Mouse (Mus musculus): Measurements from ENCODE around the gene Atp6v0e2. TPM values are rescaled to one million over a fixed set of nuclear protein-coding genes. Genes with fewer than 3 reads are reported as not detected.
"Not testable (repeated sequence)": the region's sequence is repeated elsewhere in the genome, so short reads cannot be mapped to it uniquely, and the experiment has no call there.

Atp6v0e2 gene
- polyA plus RNA-seq, 1 experiment from 2014 or later = 19.8 TPM

DNA sequence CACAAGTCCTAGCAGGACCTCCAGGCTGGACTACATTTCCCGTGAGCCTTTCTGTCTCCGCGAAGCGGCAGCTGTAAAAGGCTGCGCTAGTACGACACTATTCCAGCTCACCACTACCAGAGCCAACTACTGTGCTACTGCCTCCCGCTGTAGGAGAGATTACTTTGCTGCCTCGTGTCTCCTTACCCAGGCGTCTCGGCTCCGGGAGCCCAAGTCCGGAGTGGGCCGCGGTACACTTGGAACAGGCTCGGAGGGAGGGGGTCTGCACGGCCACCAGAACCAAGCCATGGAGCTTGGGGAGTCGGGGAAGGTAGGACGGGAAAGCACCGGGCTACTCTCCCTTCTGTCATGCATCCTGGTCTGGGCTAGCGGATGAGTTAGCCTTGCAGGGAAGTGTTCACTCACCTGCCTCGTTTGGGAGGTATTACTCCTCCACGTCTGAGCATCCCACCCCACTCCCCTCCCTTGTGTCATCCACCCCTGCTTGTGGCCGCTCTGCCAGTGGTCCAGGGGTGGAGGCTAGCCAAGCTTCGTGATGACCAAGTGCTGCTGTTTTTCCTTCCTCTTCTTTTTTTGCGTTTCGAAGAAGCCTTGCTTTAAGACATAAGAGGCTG, 33.1 kb upstream of the Atp6v0e2 start:
- H3K9ac ChIP-seq (ENCODE audit: low read depth, low read length) = peak overlapping the region; percentile 83
- H3K9me3 ChIP-seq (replicated peaks; ENCODE audit: control insufficient read depth, low read length) = no peaks in the 10 kb centered on the region
- peak overlapping the region; percentile 46; the same call in 1 of the 2 replicates for H3K27ac ChIP-seq (ENCODE audit: low read depth, low read length)
- H3K4me2 ChIP-seq = peak overlapping the region; percentile 71
- ATAC-seq (replicated peaks; ENCODE audit: insufficient number of reproducible peaks, low FRiP score, low TSS enrichment) = peak; percentile 89
- peaks cover 2% of the 10 kb centered on the region; the same call in 1 of the 2 replicates for H3K36me3 ChIP-seq (ENCODE audit: control insufficient read depth, insufficient read depth, low read length)
- no peaks in the 10 kb centered on the region for H3K27me3 ChIP-seq (ENCODE audit: control insufficient read depth, insufficient read depth, low read length)
- under 1% methylated on average over 26 of the region's 26 CpGs for WGBS (ENCODE audit: insufficient replicate concordance)
- H3K4me1 ChIP-seq (ENCODE audit: control insufficient read depth, insufficient read depth, low read length) = peaks cover 5% of the 10 kb centered on the region; the same call in 1 of the 2 replicates
- peak overlapping the region; percentile 72 for H3K4me3 ChIP-seq (ENCODE audit: low read depth, low read length)

GRCm38 (mm10) chr6:48508087-48508486, 29.3 kb upstream of the Atp6v0e2 start:
- no peak for ATAC-seq (replicated peaks; ENCODE audit: insufficient number of reproducible peaks, low FRiP score, low TSS enrichment)
- no peak overlapping the region for H3K9ac ChIP-seq (ENCODE audit: low read depth, low read length)
- H3K4me2 ChIP-seq = no peak overlapping the region
- no peak overlapping the region for H3K27ac ChIP-seq (ENCODE audit: low read depth, low read length)
- H3K4me1 ChIP-seq (ENCODE audit: control insufficient read depth, insufficient read depth, low read length) = peaks cover 5% of the 10 kb centered on the region; the same call in 1 of the 2 replicates
- 59% methylated on average over 4 of the region's 4 CpGs for WGBS (ENCODE audit: insufficient replicate concordance)
- peaks cover 6% of the 10 kb centered on the region for H3K36me3 ChIP-seq (ENCODE audit: control insufficient read depth, insufficient read depth, low read length)
- H3K27me3 ChIP-seq (ENCODE audit: control insufficient read depth, insufficient read depth, low read length) = no peaks in the 10 kb centered on the region
- no peak overlapping the region for H3K4me3 ChIP-seq (ENCODE audit: low read depth, low read length)
- no peaks in the 10 kb centered on the region for H3K9me3 ChIP-seq (replicated peaks; ENCODE audit: control insufficient read depth, low read length)

- 72% methylated on average over 4 of the region's 4 CpGs for WGBS (ENCODE audit: insufficient replicate concordance)
- Histone ChIP-seq H3K9ac (ENCODE audit: low read depth, low read length) (no peak overlapping the region), H3K4me1 (ENCODE audit: control insufficient read depth, insufficient read depth, low read length) (no peaks in the 10 kb centered on the region), H3K4me3 (ENCODE audit: low read depth, low read length) (no peak overlapping the region), H3K9me3 (replicated peaks; ENCODE audit: control insufficient read depth, low read length) (no peaks in the 10 kb centered on the region), H3K36me3 (ENCODE audit: control insufficient read depth, insufficient read depth, low read length) (peaks cover 7% of the 10 kb centered on the region), H3K27me3 (ENCODE audit: control insufficient read depth, insufficient read depth, low read length) (no peaks in the 10 kb centered on the region), H3K4me2 (no peak overlapping the region), H3K27ac (ENCODE audit: low read depth, low read length) (no peak overlapping the region)
- ATAC-seq (replicated peaks; ENCODE audit: insufficient number of reproducible peaks, low FRiP score, low TSS enrichment) = no peak
Observed at GRCm38 (mm10) chr6:48510426-48510825, 27.0 kb upstream of the Atp6v0e2 start.

- H3K9ac ChIP-seq (ENCODE audit: low read depth, low read length) = no peak overlapping the region
- H3K27me3 ChIP-seq (ENCODE audit: control insufficient read depth, insufficient read depth, low read length) = no peaks in the 10 kb centered on the region
- no peak overlapping the region for H3K4me2 ChIP-seq
- no peak overlapping the region for H3K27ac ChIP-seq (ENCODE audit: low read depth, low read length)
- H3K36me3 ChIP-seq (ENCODE audit: control insufficient read depth, insufficient read depth, low read length) = peaks cover 20% of the 10 kb centered on the region
- no peaks in the 10 kb centered on the region for H3K4me1 ChIP-seq (ENCODE audit: control insufficient read depth, insufficient read depth, low read length)
- ATAC-seq (replicated peaks; ENCODE audit: insufficient number of reproducible peaks, low FRiP score, low TSS enrichment) = no peak
- WGBS (ENCODE audit: insufficient replicate concordance) = 80% methylated on average over 7 of the region's 7 CpGs
- H3K4me3 ChIP-seq (ENCODE audit: low read depth, low read length) = no peak overlapping the region
- no peaks in the 10 kb centered on the region for H3K9me3 ChIP-seq (replicated peaks; ENCODE audit: control insufficient read depth, low read length)
Observed at GRCm38 (mm10) chr6:48511861-48512260, 25.6 kb upstream of the Atp6v0e2 start.

GRCm38 (mm10) chr6:48524882-48525281, 12.5 kb upstream of the Atp6v0e2 start:
- H3K4me3 ChIP-seq (ENCODE audit: low read depth, low read length); H3K27me3 ChIP-seq (ENCODE audit: control insufficient read depth, insufficient read depth, low read length); H3K4me2 ChIP-seq; H3K9ac ChIP-seq (ENCODE audit: low read depth, low read length); H3K4me1 ChIP-seq (ENCODE audit: control insufficient read depth, insufficient read depth, low read length); ATAC-seq (replicated peaks; ENCODE audit: insufficient number of reproducible peaks, low FRiP score, low TSS enrichment); H3K27ac ChIP-seq (ENCODE audit: low read depth, low read length); H3K36me3 ChIP-seq (ENCODE audit: control insufficient read depth, insufficient read depth, low read length); H3K9me3 ChIP-seq (replicated peaks; ENCODE audit: control insufficient read depth, low read length): not testable (repeated sequence)
- 92% methylated on average over 12 of the region's 16 CpGs for WGBS (ENCODE audit: insufficient replicate concordance)

GRCm38 (mm10) chr6:48527901-48528300, 9.5 kb upstream of the Atp6v0e2 start:
- Histone ChIP-seq H3K36me3 (ENCODE audit: control insufficient read depth, insufficient read depth, low read length) (no peaks in the 10 kb centered on the region), H3K27ac (ENCODE audit: low read depth, low read length) (no peak overlapping the region), H3K4me2 (no peak overlapping the region), H3K27me3 (ENCODE audit: control insufficient read depth, insufficient read depth, low read length) (no peaks in the 10 kb centered on the region), H3K4me1 (ENCODE audit: control insufficient read depth, insufficient read depth, low read length) (peaks cover 6% of the 10 kb centered on the region), H3K9ac (ENCODE audit: low read depth, low read length) (no peak overlapping the region), H3K4me3 (ENCODE audit: low read depth, low read length) (no peak overlapping the region), H3K9me3 (replicated peaks; ENCODE audit: control insufficient read depth, low read length) (no peaks in the 10 kb centered on the region)
- ATAC-seq (replicated peaks; ENCODE audit: insufficient number of reproducible peaks, low FRiP score, low TSS enrichment) = no peak
- WGBS (ENCODE audit: insufficient replicate concordance) = 64% methylated on average over 9 of the region's 9 CpGs

- H3K4me2 ChIP-seq = no peak overlapping the region
- H3K27me3 ChIP-seq (ENCODE audit: control insufficient read depth, insufficient read depth, low read length) = no peaks in the 10 kb centered on the region
- no peaks in the 10 kb centered on the region for H3K36me3 ChIP-seq (ENCODE audit: control insufficient read depth, insufficient read depth, low read length)
- H3K4me1 ChIP-seq (ENCODE audit: control insufficient read depth, insufficient read depth, low read length) = peaks cover 6% of the 10 kb centered on the region
- no peak overlapping the region for H3K9ac ChIP-seq (ENCODE audit: low read depth, low read length)
- no peak for ATAC-seq (replicated peaks; ENCODE audit: insufficient number of reproducible peaks, low FRiP score, low TSS enrichment)
- H3K4me3 ChIP-seq (ENCODE audit: low read depth, low read length) = no peak overlapping the region
- WGBS (ENCODE audit: insufficient replicate concordance) = 66% methylated on average over 14 of the region's 14 CpGs
- H3K9me3 ChIP-seq (replicated peaks; ENCODE audit: control insufficient read depth, low read length) = no peaks in the 10 kb centered on the region
- H3K27ac ChIP-seq (ENCODE audit: low read depth, low read length) = no peak overlapping the region
Observed at GRCm38 (mm10) chr6:48529261-48529660, 8.2 kb upstream of the Atp6v0e2 start.

- Histone ChIP-seq H3K27me3 (ENCODE audit: control insufficient read depth, insufficient read depth, low read length) (no peaks in the 10 kb centered on the region), H3K27ac (ENCODE audit: low read depth, low read length) (no peak overlapping the region), H3K4me3 (ENCODE audit: low read depth, low read length) (no peak overlapping the region), H3K9me3 (replicated peaks; ENCODE audit: control insufficient read depth, low read length) (no peaks in the 10 kb centered on the region), H3K36me3 (ENCODE audit: control insufficient read depth, insufficient read depth, low read length) (no peaks in the 10 kb centered on the region), H3K4me2 (no peak overlapping the region), H3K4me1 (ENCODE audit: control insufficient read depth, insufficient read depth, low read length) (peaks cover 6% of the 10 kb centered on the region), H3K9ac (ENCODE audit: low read depth, low read length) (no peak overlapping the region)
- no peak for ATAC-seq (replicated peaks; ENCODE audit: insufficient number of reproducible peaks, low FRiP score, low TSS enrichment)
- WGBS (ENCODE audit: insufficient replicate concordance) = 82% methylated on average over 16 of the region's 16 CpGs
Observed at GRCm38 (mm10) chr6:48529871-48530440, 7.5 kb upstream of the Atp6v0e2 start.

DNA sequence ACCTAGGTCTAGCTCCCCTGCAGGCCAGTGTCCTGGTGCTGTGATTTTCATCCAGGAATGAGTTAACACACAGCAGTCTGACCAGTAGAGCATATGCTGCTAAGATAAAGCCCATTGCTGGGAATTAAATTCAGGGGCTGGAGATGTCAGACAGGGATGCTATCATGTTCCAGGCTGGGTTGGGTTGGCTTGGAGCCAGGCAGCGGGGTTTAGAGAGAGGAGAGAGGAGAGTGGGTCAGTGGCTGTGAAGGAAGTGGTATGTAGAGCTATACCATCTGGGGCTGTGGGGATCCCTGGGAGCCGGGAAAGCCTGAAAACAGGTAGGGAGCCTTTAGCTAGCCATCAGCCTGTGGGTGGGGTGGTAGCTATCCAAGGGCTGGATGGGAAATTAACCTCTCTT, 6.6 kb upstream of the Atp6v0e2 start:
- Histone ChIP-seq H3K27me3 (ENCODE audit: control insufficient read depth, insufficient read depth, low read length) (no peaks in the 10 kb centered on the region), H3K27ac (ENCODE audit: low read depth, low read length) (no peak overlapping the region), H3K36me3 (ENCODE audit: control insufficient read depth, insufficient read depth, low read length) (no peaks in the 10 kb centered on the region), H3K9me3 (replicated peaks; ENCODE audit: control insufficient read depth, low read length) (no peaks in the 10 kb centered on the region), H3K9ac (ENCODE audit: low read depth, low read length) (no peak overlapping the region), H3K4me2 (no peak overlapping the region), H3K4me1 (ENCODE audit: control insufficient read depth, insufficient read depth, low read length) (peaks cover 6% of the 10 kb centered on the region), H3K4me3 (ENCODE audit: low read depth, low read length) (no peak overlapping the region)
- 59% methylated on average over 2 of the region's 2 CpGs for WGBS (ENCODE audit: insufficient replicate concordance)
- ATAC-seq (replicated peaks; ENCODE audit: insufficient number of reproducible peaks, low FRiP score, low TSS enrichment) = no peak; the same call in 1 of the 2 replicates
